Mouse (Mus musculus): Measurements from ENCODE around the gene Mpzl1.

Mpzl1 gene

DNA sequence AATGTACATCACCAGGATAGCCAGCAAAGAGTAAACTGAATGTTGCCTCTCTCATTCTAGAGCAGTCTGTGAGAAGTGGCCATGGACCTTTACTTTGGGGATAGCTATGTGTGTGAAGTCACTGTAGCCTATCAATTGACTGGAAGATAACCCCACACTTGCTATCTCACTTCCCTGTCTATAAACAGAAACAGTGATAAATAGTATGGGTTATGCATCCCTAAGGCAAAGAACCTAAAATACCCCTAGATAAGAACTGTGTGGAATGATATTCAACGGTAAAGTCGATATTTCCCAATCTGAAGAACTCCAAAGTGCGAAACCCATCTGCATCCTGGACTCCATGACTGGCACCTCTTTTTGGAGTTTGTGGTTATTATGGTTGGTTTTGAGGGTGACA, 53.1 kb downstream of the Mpzl1 start:
- DNase-seq (ENCODE audit: low spot score in 2 of 2), result no peak

DNA sequence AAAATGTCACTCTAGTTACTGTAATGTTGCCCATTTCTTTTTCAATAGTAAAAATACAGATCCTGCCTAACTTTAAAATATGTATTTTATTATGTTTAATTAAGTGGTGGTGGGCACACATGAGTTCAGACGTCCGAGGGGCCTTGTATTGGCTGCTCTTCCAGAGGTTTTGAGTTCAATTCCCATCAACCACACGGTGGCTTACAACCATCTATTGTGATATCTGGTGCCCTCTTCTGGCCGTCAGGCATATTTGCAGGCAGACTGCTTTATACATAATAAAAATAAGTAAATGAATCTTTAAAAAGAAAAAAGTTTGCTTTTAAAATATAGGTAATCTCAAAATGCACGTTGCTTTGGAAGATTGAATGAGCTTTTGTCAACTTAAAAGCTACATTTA, 55.0 kb downstream of the Mpzl1 start:
- peak in 1 of 2 experiments; percentile 20 for DNase-seq (ENCODE audit: low spot score in 2 of 2)

DNA sequence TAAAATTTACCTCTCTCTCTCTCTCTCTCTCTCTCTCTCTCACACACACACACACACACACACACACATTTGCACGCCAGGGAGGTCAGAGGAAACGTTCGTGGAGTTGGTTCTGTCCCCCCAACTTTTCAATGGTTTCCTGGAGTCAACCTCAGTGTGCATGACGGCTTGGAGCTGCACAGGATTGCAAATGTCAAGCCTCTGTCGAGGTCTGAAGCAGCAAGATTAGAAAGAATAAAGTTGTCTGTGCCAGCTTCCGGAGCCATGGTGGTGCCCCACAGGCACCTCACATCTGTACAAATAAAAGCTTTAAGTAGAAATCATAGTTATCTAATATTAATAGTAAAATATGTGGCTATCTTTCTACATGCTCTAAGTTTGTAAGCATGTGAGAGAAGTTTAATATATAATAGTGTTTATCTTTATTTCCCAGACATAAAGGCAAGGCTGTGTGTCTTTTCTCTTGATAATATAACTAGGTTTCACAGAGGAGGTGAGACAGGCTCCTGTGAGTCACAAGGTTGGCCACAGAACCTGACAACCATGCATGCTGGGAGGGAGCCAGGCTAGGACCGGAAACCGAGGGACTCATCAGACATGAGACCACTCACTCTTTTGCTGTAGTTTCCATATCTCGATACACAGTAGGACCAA, 57.8 kb downstream of the Mpzl1 start:
- DNase-seq (ENCODE audit: low spot score in 2 of 2), result no peak

DNA sequence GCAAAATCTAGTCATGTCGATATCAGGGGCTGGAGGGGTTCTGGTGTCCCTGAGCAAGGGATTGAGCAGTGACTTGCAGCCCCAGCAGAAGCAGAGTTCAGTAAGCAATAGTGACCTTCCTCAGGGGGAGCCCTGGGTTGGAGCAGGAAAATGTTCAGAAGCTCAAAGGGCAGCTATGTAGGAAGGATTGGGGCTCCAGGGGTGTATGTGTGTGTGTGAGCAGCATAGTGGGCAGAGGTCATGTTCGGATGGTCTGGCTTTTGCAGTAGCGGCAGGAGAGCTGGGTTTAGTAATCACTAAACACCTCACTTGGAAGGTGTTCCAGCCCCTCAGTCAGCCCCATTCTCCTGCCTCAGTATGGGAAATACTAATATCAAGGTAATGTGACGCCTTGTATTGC, 58.3 kb downstream of the Mpzl1 start:
- DNase-seq (ENCODE audit: low spot score in 2 of 2), result no peak

DNA sequence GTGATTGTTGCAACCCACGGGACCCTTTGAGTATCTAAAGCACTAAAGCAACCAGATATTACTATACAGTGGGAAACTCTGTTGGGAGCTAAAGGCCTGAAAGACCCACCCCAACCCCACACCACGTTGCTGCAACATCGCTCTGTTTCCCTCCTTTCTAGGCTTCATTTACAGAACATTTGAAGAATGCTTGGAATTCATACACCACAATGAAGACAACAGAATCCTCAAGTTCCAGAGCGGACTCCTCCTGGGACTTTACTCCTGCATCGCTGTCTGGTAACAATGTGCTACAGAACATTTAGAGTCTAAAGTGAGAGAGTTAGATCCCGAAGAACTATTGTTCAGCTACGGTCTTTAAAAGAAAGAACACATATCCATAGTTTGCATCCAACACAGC, 66.9 kb downstream of the Mpzl1 start:
- no peak for DNase-seq (ENCODE audit: low spot score in 2 of 2)

DNA sequence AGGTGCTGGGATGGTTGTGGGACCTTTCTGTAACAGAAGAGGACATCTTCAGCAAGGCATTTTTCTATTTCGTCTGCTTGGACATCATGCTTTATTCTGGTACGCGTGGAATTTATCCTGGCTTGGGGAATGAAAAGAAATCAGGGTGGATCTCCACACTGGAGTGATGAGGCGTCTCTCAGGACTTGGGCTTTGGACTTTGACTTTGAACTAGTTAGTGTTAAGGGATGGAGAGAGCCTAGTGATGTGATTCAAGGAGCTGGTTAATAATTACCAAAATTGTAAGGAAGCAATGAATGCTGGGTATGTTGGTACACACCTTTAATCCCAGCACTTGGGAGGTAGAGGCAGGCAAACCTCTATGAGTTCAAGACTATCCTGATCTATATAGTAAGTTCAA, 69.1 kb downstream of the Mpzl1 start:
- DNase-seq (ENCODE audit: low spot score in 2 of 2), result no peak

DNA sequence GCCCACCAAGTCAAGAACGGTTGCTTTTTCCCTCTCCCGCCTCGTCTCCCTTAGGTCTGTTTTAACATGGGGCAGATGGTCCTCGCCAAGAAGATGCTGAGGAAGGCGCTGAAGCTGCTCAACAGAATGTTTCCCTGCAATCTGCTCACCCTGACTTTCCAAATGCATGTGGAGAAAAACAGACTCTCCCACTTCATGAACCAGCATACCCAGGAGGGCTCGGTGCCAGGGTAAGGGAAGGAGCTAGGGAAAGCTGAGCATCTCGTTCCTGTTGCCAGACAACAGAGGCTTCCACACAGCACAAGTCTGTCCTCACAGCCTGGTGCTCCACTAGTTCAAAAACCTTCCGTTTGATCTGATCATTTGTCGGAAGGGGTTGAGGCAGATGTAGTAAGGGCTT, 75.3 kb downstream of the Mpzl1 start:
- no peak for DNase-seq (ENCODE audit: low spot score in 2 of 2)

DNA sequence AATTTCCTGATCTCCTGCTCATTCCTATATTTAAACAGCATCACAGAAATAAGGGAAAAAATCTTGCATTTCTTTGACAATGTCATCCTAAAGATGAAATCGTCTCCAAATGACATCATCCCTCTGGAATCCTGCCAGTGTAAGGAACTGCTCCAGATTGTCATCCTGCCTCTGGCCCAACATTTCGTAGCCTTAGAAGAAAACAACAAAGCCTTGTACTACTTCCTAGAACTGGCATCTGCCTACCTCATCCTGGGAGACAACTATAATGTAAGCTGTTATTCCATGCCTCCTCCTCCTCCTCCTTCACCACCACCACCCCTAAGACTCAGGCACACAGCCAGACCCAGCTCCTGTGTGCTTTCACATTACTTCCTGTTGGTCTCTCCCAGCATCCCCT, 77.6 kb downstream of the Mpzl1 start:
- no peak for DNase-seq (ENCODE audit: low spot score in 2 of 2)
